Mouse (Mus musculus) G1E (cell line): ENCODE results near the gene Dct.

Experiments
- CTCF ChIP-seq: IDR thresholded peaks from 2 replicates; pipeline ENCODE4 v1.5.1; 2012; ENCODE audit warnings: low read depth, low read length, inconsistent platforms, mixed read lengths
- GATA1 ChIP-seq: IDR thresholded peaks from 2 replicates; pipeline ENCODE4 v1.6.1; 2012; ENCODE audit warnings: borderline replicate concordance, low read length, inconsistent platforms, mixed read lengths
- POLR2AphosphoS5 ChIP-seq: IDR thresholded peaks from 2 replicates; pipeline ENCODE4 v1.6.1; 2012; ENCODE audit warnings: low read depth, low read length, inconsistent platforms; ENCODE audit not compliant: insufficient replicate concordance
- TAL1 ChIP-seq: conservative IDR thresholded peaks from 2 replicates; pipeline ENCODE4 v1.6.1; 2012; ENCODE audit warnings: low read depth, low read length, inconsistent platforms, mixed read lengths

GRCm38 (mm10) chr14:118058581-118058886 lies 6.5 kb upstream of the Dct start:
- TF ChIP-seq CTCF (no peak), TAL1 (no peak), POLR2AphosphoS5 (no peak), GATA1 (no peak)
